ENCODE assay signal across 26 mouse cellular contexts in the genomic region with DNA sequence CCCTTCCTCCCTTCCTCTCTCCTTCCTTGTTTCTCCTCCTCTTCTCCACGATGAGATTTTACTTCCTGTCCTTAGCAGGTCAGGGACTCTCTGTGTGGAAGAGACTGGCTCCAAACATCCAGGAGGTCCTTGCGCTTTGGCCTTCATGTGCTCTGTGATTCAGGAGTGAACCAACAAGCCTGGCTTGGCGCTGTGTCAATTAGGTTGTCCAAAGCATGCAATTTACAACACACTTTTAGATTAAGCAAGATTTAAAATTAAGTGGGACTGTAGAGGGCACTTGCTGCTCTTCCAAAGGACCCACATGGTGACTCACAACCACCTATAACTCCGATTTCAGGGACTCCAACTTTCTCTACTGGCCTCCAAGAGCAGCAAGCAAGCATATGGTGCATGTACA. TPM values are rescaled to one million over a fixed set of nuclear protein-coding genes. Genes with fewer than 3 reads are reported as not detected.
A peak's percentile ranks its signal among the peaks of the same experiment; 100 is the strongest.
DNase-seq lines count a peak whose midpoint lies in the region; ATAC-seq and TF ChIP-seq lines count a peak whose summit lies in the region.
"Had no signal": no experiment of that assay in that cellular context is flagged by ENCODE, and none has a peak within 500 bp of the region (broad histone marks: within the 10 kb centered on the region; RNA-seq: fewer than 3 reads in every experiment).

No protein-coding gene starts in this region.

- WGBS in liver, adult 2 months, result 59% methylated on average over 4 of the region's 4 CpGs
- WGBS in liver, postnatal 0 days (ENCODE audit: insufficient replicate concordance), result 62% methylated on average over 4 of the region's 4 CpGs
- WGBS in liver, embryonic 12.5 days (ENCODE audit: insufficient replicate concordance), result 53% methylated on average over 4 of the region's 4 CpGs

- H3K27me3 ChIP-seq in liver, adult 2 months (ENCODE audit: control insufficient read depth, insufficient read depth, low read length), result no peaks in the 10 kb centered on the region
- H3K27me3 ChIP-seq in liver, postnatal 0 days (ENCODE audit: insufficient read depth, low read length), result no peaks in the 10 kb centered on the region
- peaks cover 7% of the 10 kb centered on the region for H3K27me3 ChIP-seq in liver, embryonic 12.5 days (replicated peaks)
- H3K27me3 ChIP-seq: intestine, embryonic 15.5 days; neural tube, embryonic 13.5 days had no signal

- intact Hi-C loops in heart, postnatal 14 days (cut with DNase I), result loop anchor here (1.0 kb wide), 1 partner anchor 38 kb away; no protein-coding TSS in a partner anchor

- H3K79me2 ChIP-seq in liver, adult 2 months (ENCODE audit: control insufficient read depth, insufficient read depth, low read length), result no peaks in the 10 kb centered on the region

- H3K4me1 ChIP-seq in liver, adult 2 months (ENCODE audit: control insufficient read depth, insufficient read depth, low read length), result no peaks in the 10 kb centered on the region
- H3K4me1 ChIP-seq in liver, postnatal 0 days (ENCODE audit: insufficient read depth), result no peaks in the 10 kb centered on the region
- H3K4me1 ChIP-seq in liver, embryonic 12.5 days, result no peaks in the 10 kb centered on the region
- H3K4me1 ChIP-seq: intestine, embryonic 15.5 days had no signal

- H3K9ac ChIP-seq in liver, adult 2 months (ENCODE audit: low read depth, low read length), result no peak overlapping the region
- H3K9ac ChIP-seq in liver, postnatal 0 days (replicated peaks), result no peak overlapping the region
- no peak overlapping the region for H3K9ac ChIP-seq in liver, embryonic 12.5 days
- H3K9ac ChIP-seq: intestine, embryonic 15.5 days; lung, embryonic 14.5 days; neural tube, embryonic 13.5 days had no signal

- ATAC-seq in liver, postnatal 0 days, result no peak
- no peak for ATAC-seq in liver, embryonic 12.5 days
- ATAC-seq: activated CD4-positive, CD25-positive, alpha-beta regulatory T cell, adult 4 months; forebrain, embryonic 16.5 days; hindbrain, postnatal 0 days; intestine, embryonic 15.5 days; midbrain, embryonic 16.5 days had no signal

- TF ChIP-seq CTCF in liver, adult 2 months (IDR thresholded peaks at IDR 0.05; ENCODE audit: low read depth, low read length), result no peak
- TF ChIP-seq CTCF in liver, postnatal 0 days (IDR thresholded peaks at IDR 0.05; ENCODE audit: low read depth), result no peak

- H3K36me3 ChIP-seq in liver, adult 2 months (ENCODE audit: control insufficient read depth, insufficient read depth, low read length), result no peaks in the 10 kb centered on the region
- peaks cover under 1% of the 10 kb centered on the region; the same call in 1 of the 2 replicates for H3K36me3 ChIP-seq in liver, postnatal 0 days (replicated peaks; ENCODE audit: insufficient read depth, low read length)
- no peaks in the 10 kb centered on the region for H3K36me3 ChIP-seq in liver, embryonic 12.5 days
- H3K36me3 ChIP-seq: intestine, embryonic 15.5 days had no signal

- no peak overlapping the region for H3K4me2 ChIP-seq in liver, postnatal 0 days (ENCODE audit: low read depth, low read length)
- no peak overlapping the region for H3K4me2 ChIP-seq in liver, embryonic 12.5 days
- H3K4me2 ChIP-seq: intestine, embryonic 15.5 days; lung, embryonic 14.5 days; neural tube, embryonic 13.5 days had no signal

- no peak overlapping the region for H3K4me3 ChIP-seq in liver, adult 2 months (ENCODE audit: insufficient read depth, low read depth, low read length)
- no peak overlapping the region for H3K4me3 ChIP-seq in liver, postnatal 0 days (ENCODE audit: low read depth, low read length)
- H3K4me3 ChIP-seq in liver, embryonic 12.5 days, result no peak overlapping the region
- H3K4me3 ChIP-seq: erythroblast, embryonic 14.5 days; intestine, embryonic 15.5 days; myocyte; neural tube, embryonic 13.5 days had no signal

- DNase-seq in liver, adult 2 months (ENCODE audit: extremely low read depth, low read depth, low spot score), result peak; percentile 31
- DNase-seq in liver, postnatal 0 days, result no peak
- DNase-seq in adrenal gland, adult (ENCODE audit: inconsistent age in 2 of 2, low spot score in 1 of 2), result peak; percentile 75 to 93
- DNase-seq in adrenal gland, postnatal 14 days, result peak; percentile 89
- peak; percentile 45 for DNase-seq in lung, postnatal 14 days
- DNase-seq in heart, postnatal 14 days, result no peak
- no peak for DNase-seq in gastrocnemius, postnatal 4 days (ENCODE audit: low spot score in 2 of 2)
- DNase-seq: B cell, adult 2 months; cerebellum, adult 9-10 months; kidney, adult 2 months; kidney, postnatal 4 days; liver; lung, embryonic 14.5 days; right cerebral cortex, postnatal 4 days; thymus, adult 2 months; thymus, postnatal 4 days had no signal

- no peak overlapping the region for H3K27ac ChIP-seq in liver, adult 2 months (replicated peaks; ENCODE audit: insufficient read depth, low read depth, low read length)
- H3K27ac ChIP-seq in liver, postnatal 0 days (ENCODE audit: low read depth), result no peak overlapping the region
- no peak overlapping the region for H3K27ac ChIP-seq in liver, embryonic 12.5 days
- H3K27ac ChIP-seq: hindbrain, postnatal 0 days; intestine, embryonic 15.5 days; kidney, postnatal 0 days; neural tube, embryonic 13.5 days had no signal

- no peaks in the 10 kb centered on the region for H3K9me3 ChIP-seq in liver, postnatal 0 days (ENCODE audit: low read length)
- H3K9me3 ChIP-seq in liver, embryonic 12.5 days (replicated peaks), result no peaks in the 10 kb centered on the region
- H3K9me3 ChIP-seq: intestine, embryonic 15.5 days; neural tube, embryonic 13.5 days had no signal

- TF ChIP-seq EP300 in liver, postnatal 0 days (IDR thresholded peaks at IDR 0.05; ENCODE audit: low read depth), result no peak

- no peak for TF ChIP-seq POLR2A in liver, adult 2 months (IDR thresholded peaks at IDR 0.05; ENCODE audit: extremely low read depth, insufficient read depth, low read length)

RNA-seq across cellular contexts. Expression of a gene that starts 26.4 kb away (rescaled TPM):
- total RNA-seq in liver, adult 2 months (2014; rRNA removed), result 12.2 and 13.5 TPM in 2 replicates
- 17.1 and 21.6 TPM in 2 replicates for polyA plus RNA-seq in liver, adult 2 months (2012; rRNA removed)
- 5.2 and 6.5 TPM in 2 replicates for polyA plus RNA-seq in liver, postnatal 0 days (2015; fragmentation: Nextera tagmentation; extraction: Ambion mirVana)
- total RNA-seq in adrenal gland, postnatal 14 days (2021), result 45.1 and 50.2 TPM in 2 replicates
- total RNA-seq in heart, postnatal 14 days (2021), result 10 to 100 TPM; 77.7 to 82.2 TPM
- 10 to 100 TPM; 38.4 to 43.0 TPM for total RNA-seq in gastrocnemius, postnatal 4 days (2021)
- polyA plus RNA-seq in liver, embryonic 12.5 days (2016; fragmentation: Nextera tagmentation; extraction: Ambion mirVana), result 4.2 and 5.0 TPM in 2 replicates

Comparison
In these comparisons a context has a peak if more than half of its experiments do, and no peak if none do; other contexts are left out.
1. DNase-seq: peak in liver, adult 2 months (single experiment), adrenal gland, adult (2 of 2), adrenal gland, postnatal 14 days (single experiment) and lung, postnatal 14 days (single experiment); none in liver, postnatal 0 days (single experiment), heart, postnatal 14 days (0 of 2) and gastrocnemius, postnatal 4 days (0 of 2).